Mouse (Mus musculus) CH12.LX (cell line): ENCODE results near the gene Cacna1s.

Experiments used
- CTCF ChIP-seq, 2 experiments: IDR thresholded peaks in 1 of 2; conservative IDR thresholded peaks in 1 of 2; 2 replicates each; pipeline ENCODE4 v1.5.1; 2011 to 2012; ENCODE audit warnings: low read depth in 2 of 2, low read length in 2 of 2, improper control_type of control experiment in 1 of 2, inconsistent platforms in 1 of 2, mild to moderate bottlenecking in 1 of 2, moderate library complexity in 1 of 2
- E2F4 ChIP-seq: IDR thresholded peaks from 2 replicates; pipeline ENCODE4 v1.6.1; 2011; ENCODE audit warnings: low read depth, low read length, improper control_type of control experiment; ENCODE audit not compliant: insufficient replicate concordance
- ETS1 ChIP-seq: conservative IDR thresholded peaks from 2 replicates; pipeline ENCODE4 v1.6.1; 2012; ENCODE audit warnings: low read depth, mild to moderate bottlenecking, inconsistent platforms, low read length, improper control_type of control experiment, moderate library complexity
- MAFK ChIP-seq: IDR thresholded peaks from 2 replicates; pipeline ENCODE4 v1.6.1; 2011; ENCODE audit warnings: low read length, improper control_type of control experiment; ENCODE audit not compliant: insufficient replicate concordance
- MAX ChIP-seq: IDR thresholded peaks from 2 replicates; pipeline ENCODE4 v1.6.1; 2011; ENCODE audit warnings: low read length, improper control_type of control experiment
- MEF2A ChIP-seq: IDR thresholded peaks from 2 replicates; pipeline ENCODE4 v1.6.1; 2014; ENCODE audit warnings: low read depth, mild to moderate bottlenecking, inconsistent platforms, low read length, improper control_type of control experiment, borderline replicate concordance
- MYC ChIP-seq: IDR thresholded peaks from 2 replicates; pipeline ENCODE4 v1.6.1; 2011; ENCODE audit warnings: low read depth, mild to moderate bottlenecking, improper control_type of control experiment, low read length
- NRF1 ChIP-seq: IDR thresholded peaks from 2 replicates; pipeline ENCODE4 v1.6.1; 2014; ENCODE audit warnings: low read depth, mild to moderate bottlenecking, inconsistent platforms, low read length, improper control_type of control experiment, moderate library complexity
- POLR2AphosphoS2 ChIP-seq: IDR thresholded peaks from 2 replicates; pipeline ENCODE4 v1.6.1; 2011; ENCODE audit warnings: low read depth, low read length, improper control_type of control experiment
- USF1 ChIP-seq: IDR thresholded peaks from 2 replicates; pipeline ENCODE4 v1.6.1; 2014; ENCODE audit warnings: low read depth, mild to moderate bottlenecking, inconsistent platforms, low read length, improper control_type of control experiment
- USF2 ChIP-seq: conservative IDR thresholded peaks from 2 replicates; pipeline ENCODE4 v1.6.1; 2011; ENCODE audit warnings: low read depth, low read length, improper control_type of control experiment
- ZMIZ1 ChIP-seq: IDR thresholded peaks from 2 replicates; pipeline ENCODE4 v1.6.1; 2012; ENCODE audit warnings: low read depth, mild to moderate bottlenecking, inconsistent platforms, low read length, improper control_type of control experiment
- ZNF384 ChIP-seq: IDR thresholded peaks from 2 replicates; pipeline ENCODE4 v1.6.1; 2012; ENCODE audit warnings: low read depth, low read length, improper control_type of control experiment, inconsistent platforms

DNA sequence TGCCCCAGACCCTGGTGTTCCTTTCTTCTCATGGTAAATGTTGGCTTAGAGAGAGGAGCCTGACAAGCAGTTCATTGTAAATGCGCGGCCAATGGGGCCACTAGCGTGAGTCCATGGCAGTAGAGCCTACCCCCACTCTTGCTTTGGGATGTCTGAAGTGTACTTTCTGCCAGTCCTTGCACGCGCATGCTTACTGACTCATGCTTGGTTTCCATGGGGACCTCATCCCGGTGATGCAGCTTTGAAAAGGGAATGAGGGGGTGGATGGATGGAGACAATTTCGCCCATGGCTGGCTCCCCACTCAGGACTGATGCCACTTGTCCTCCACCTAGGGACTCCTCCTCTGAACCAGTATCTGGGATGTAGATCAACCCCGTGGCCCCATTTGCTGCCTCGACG lies 91.0 kb downstream of the Cacna1s start:
- TF ChIP-seq USF2 (no peak), ZMIZ1 (no peak), MEF2A (no peak), NRF1 (no peak), MYC (no peak), CTCF (conservative IDR thresholded peaks at IDR 0.05 in 1 of 2, IDR thresholded peaks at IDR 0.05 in 1 of 2; ENCODE audit: low read depth in 2 of 2, low read length in 2 of 2) (no peak), ETS1 (no peak), ZNF384 (no peak), MAX (no peak), E2F4 (no peak), MAFK (no peak), USF1 (no peak), POLR2AphosphoS2 (no peak)
